Mouse (Mus musculus): ENCODE measurements around the gene Sec24a. TPM values are rescaled to one million over a fixed set of nuclear protein-coding genes. Genes with fewer than 3 reads are reported as not detected.
A peak's percentile ranks its signal among the peaks of the same experiment; 100 is the strongest.
"Not testable (repeated sequence)": the region's sequence is repeated elsewhere in the genome, so short reads cannot be mapped to it uniquely, and the experiment has no call there.

The Sec24a gene
- polyA plus RNA-seq, 1 experiment from 2014 or later: 10.6 TPM

GRCm38 (mm10) chr11:51703379-51703998 is 59.9 kb downstream of the Sec24a start:
- 72% methylated on average over 10 of the region's 10 CpGs for WGBS
- H3K36me3 ChIP-seq (ENCODE audit: insufficient read depth, low read length): peaks cover 39% of the 10 kb centered on the region
- no peaks in the 10 kb centered on the region for H3K9me3 ChIP-seq (replicated peaks; ENCODE audit: low read length)
- H3K27me3 ChIP-seq (ENCODE audit: insufficient read depth, low read length): no peaks in the 10 kb centered on the region
- ATAC-seq (replicated peaks; ENCODE audit: low FRiP score, low read depth) (no peak), DNase-seq (ENCODE audit: low spot score) (no peak)
- TF ChIP-seq CTCF (IDR thresholded peaks at IDR 0.05; ENCODE audit: low read depth): peak; percentile 38
- no peaks in the 10 kb centered on the region for H3K4me1 ChIP-seq (replicated peaks; ENCODE audit: insufficient read depth, low read length)
- no peak overlapping the region for H3K27ac ChIP-seq
- no peak overlapping the region for H3K4me2 ChIP-seq (ENCODE audit: low read length)
- no peak overlapping the region for H3K9ac ChIP-seq (ENCODE audit: low read depth, low read length)
- no peak overlapping the region for H3K4me3 ChIP-seq (replicated peaks; ENCODE audit: low read depth, low read length)

GRCm38 (mm10) chr11:51702831-51703230 is 60.6 kb downstream of the Sec24a start:
- no peak for ATAC-seq (replicated peaks; ENCODE audit: low FRiP score, low read depth)
- Histone ChIP-seq H3K4me1 (replicated peaks; ENCODE audit: insufficient read depth, low read length) (no peaks in the 10 kb centered on the region), H3K4me2 (ENCODE audit: low read length) (no peak overlapping the region), H3K36me3 (ENCODE audit: insufficient read depth, low read length) (peaks cover 38% of the 10 kb centered on the region), H3K4me3 (replicated peaks; ENCODE audit: low read depth, low read length) (no peak overlapping the region), H3K9ac (ENCODE audit: low read depth, low read length) (no peak overlapping the region), H3K9me3 (replicated peaks; ENCODE audit: low read length) (no peaks in the 10 kb centered on the region), H3K27ac (no peak overlapping the region), H3K27me3 (ENCODE audit: insufficient read depth, low read length) (no peaks in the 10 kb centered on the region)
- TF ChIP-seq CTCF (IDR thresholded peaks at IDR 0.05; ENCODE audit: low read depth): no peak
- 43% methylated on average over 3 of the region's 3 CpGs for WGBS
- peak; percentile 72 for DNase-seq (ENCODE audit: low spot score)

- H3K9me3 ChIP-seq (replicated peaks; ENCODE audit: low read length): no peaks in the 10 kb centered on the region
- DNase-seq (ENCODE audit: low spot score) (no peak), ATAC-seq (replicated peaks; ENCODE audit: low FRiP score, low read depth) (no peak)
- H3K4me1 ChIP-seq (replicated peaks; ENCODE audit: insufficient read depth, low read length): no peaks in the 10 kb centered on the region
- TF ChIP-seq CTCF (IDR thresholded peaks at IDR 0.05; ENCODE audit: low read depth): no peak
- no peak overlapping the region for H3K4me3 ChIP-seq (replicated peaks; ENCODE audit: low read depth, low read length)
- peaks cover 20% of the 10 kb centered on the region for H3K36me3 ChIP-seq (ENCODE audit: insufficient read depth, low read length)
- no peak overlapping the region for H3K27ac ChIP-seq
- no peak overlapping the region for H3K4me2 ChIP-seq (ENCODE audit: low read length)
- H3K27me3 ChIP-seq (ENCODE audit: insufficient read depth, low read length): no peaks in the 10 kb centered on the region
- WGBS: 97% methylated on average over 3 of the region's 3 CpGs
- H3K9ac ChIP-seq (ENCODE audit: low read depth, low read length): no peak overlapping the region
These were observed 68.5 kb downstream of the Sec24a start for GRCm38 (mm10) chr11:51694984-51695383.

- WGBS: 100% methylated on average over 1 of the region's 3 CpGs
- H3K4me3 ChIP-seq (replicated peaks; ENCODE audit: low read depth, low read length); H3K27me3 ChIP-seq (ENCODE audit: insufficient read depth, low read length); H3K36me3 ChIP-seq (ENCODE audit: insufficient read depth, low read length); DNase-seq (ENCODE audit: low spot score); H3K27ac ChIP-seq; H3K4me2 ChIP-seq (ENCODE audit: low read length); H3K9me3 ChIP-seq (replicated peaks; ENCODE audit: low read length); H3K9ac ChIP-seq (ENCODE audit: low read depth, low read length); ATAC-seq (replicated peaks; ENCODE audit: low FRiP score, low read depth): not testable (repeated sequence)
- TF ChIP-seq CTCF (IDR thresholded peaks at IDR 0.05; ENCODE audit: low read depth): peak; percentile 16; the same call in 1 of the 2 replicates
- peaks cover 12% of the 10 kb centered on the region; the same call in 1 of the 2 replicates for H3K4me1 ChIP-seq (replicated peaks; ENCODE audit: insufficient read depth, low read length)
These were observed 72.8 kb downstream of the Sec24a start for GRCm38 (mm10) chr11:51690597-51690996.

- H3K4me3 ChIP-seq (replicated peaks; ENCODE audit: low read depth, low read length): peak overlapping the region; percentile 68
These were observed 74.1 kb downstream of the Sec24a start for GRCm38 (mm10) chr11:51689343-51689742.

GRCm38 (mm10) chr11:51688330-51689328 is 74.8 kb downstream of the Sec24a start, which contains the start of gene 0610009B22Rik:
Gene 0610009B22Rik (minus strand): TSS chr11:51688874.
- ATAC-seq (replicated peaks; ENCODE audit: low FRiP score, low read depth) (peak; percentile 98), DNase-seq (ENCODE audit: low spot score) (peak; percentile 100)
- peak within 1 kb of the TSS; percentile 84 for H3K9ac ChIP-seq (ENCODE audit: low read depth, low read length)
- TF ChIP-seq CTCF (IDR thresholded peaks at IDR 0.05; ENCODE audit: low read depth): no peak
- H3K36me3 ChIP-seq (ENCODE audit: insufficient read depth, low read length): 0 out of 2 replicates have a peak, but pooled peaks cover 3% of the 10 kb centered on the region
- H3K4me3 ChIP-seq (replicated peaks; ENCODE audit: low read depth, low read length): peak within 1 kb of the TSS; percentile 68
- peak within 1 kb of the TSS; percentile 100 for H3K27ac ChIP-seq
- no peaks in the 10 kb centered on the region for H3K9me3 ChIP-seq (replicated peaks; ENCODE audit: low read length)
- H3K27me3 ChIP-seq (ENCODE audit: insufficient read depth, low read length): no peaks in the 10 kb centered on the region
- H3K4me2 ChIP-seq (ENCODE audit: low read length): peak within 1 kb of the TSS; percentile 66
- peaks cover 12% of the 10 kb centered on the region; the same call in 1 of the 2 replicates for H3K4me1 ChIP-seq (replicated peaks; ENCODE audit: insufficient read depth, low read length)
- under 1% methylated on average over 60 of the region's 60 CpGs for WGBS

More at GRCm38 (mm10) chr11:51689343-51689742, 74.1 kb downstream of the Sec24a start:
- no peak for DNase-seq (ENCODE audit: low spot score)
- ATAC-seq (replicated peaks; ENCODE audit: low FRiP score, low read depth): no peak
- Histone ChIP-seq H3K36me3 (ENCODE audit: insufficient read depth, low read length) (0 out of 2 replicates have a peak, but pooled peaks cover 3% of the 10 kb centered on the region), H3K9ac (ENCODE audit: low read depth, low read length) (peak overlapping the region; percentile 84; the same call in 1 of the 2 replicates), H3K4me2 (ENCODE audit: low read length) (peak overlapping the region; percentile 57), H3K27me3 (ENCODE audit: insufficient read depth, low read length) (no peaks in the 10 kb centered on the region), H3K27ac (peak overlapping the region; percentile 100), H3K4me1 (replicated peaks; ENCODE audit: insufficient read depth, low read length) (peaks cover 12% of the 10 kb centered on the region; the same call in 1 of the 2 replicates), H3K9me3 (replicated peaks; ENCODE audit: low read length) (no peaks in the 10 kb centered on the region)
- no peak for TF ChIP-seq CTCF (IDR thresholded peaks at IDR 0.05; ENCODE audit: low read depth)
- WGBS: 25% methylated on average over 6 of the region's 6 CpGs

Measured in kidney, postnatal 0 days (tissue).